Mouse (Mus musculus) heart, adult 18-20 months (tissue): ENCODE measurements at regions not wholly inside any gene's neighbourhood (a gene's known extent, or its start where the extent isn't known, plus 50 kb on each side); places are given as distances from the start of the nearest gene placed in this dataset.

Source experiments
- DNase-seq, 2 experiments: peaks; one replicate each; pipeline ENCODE4 v3.0.0; 2021 to 2022; ENCODE audit warnings: mixed read lengths in 1 of 2

GRCm38 (mm10) chr19:20035223-20035622 is 355.5 kb downstream of the Anxa1 start:
- DNase-seq, result no peak

- DNase-seq, result no peak
Observed at GRCm38 (mm10) chr19:20027667-20028282, 363.0 kb downstream of the Anxa1 start.

GRCm38 (mm10) chr19:20014114-20014513 is 376.6 kb downstream of the Anxa1 start:
- DNase-seq, result no peak

GRCm38 (mm10) chr19:20009801-20010441 is 380.8 kb downstream of the Anxa1 start:
- DNase-seq, result no peak

- no peak for DNase-seq
Observed at GRCm38 (mm10) chr19:20005932-20006625, 384.7 kb downstream of the Anxa1 start.

- DNase-seq, result no peak
Observed at GRCm38 (mm10) chr19:19987255-19987654, 403.5 kb downstream of the Anxa1 start.

GRCm38 (mm10) chr19:19978816-19979215 is 411.9 kb downstream of the Anxa1 start:
- DNase-seq, result no peak

GRCm38 (mm10) chr19:19977609-19978259 is 413.0 kb downstream of the Anxa1 start:
- DNase-seq, result no peak

GRCm38 (mm10) chr19:19976776-19977175 is 414.0 kb downstream of the Anxa1 start:
- DNase-seq, result no peak

GRCm38 (mm10) chr19:19969780-19970512 is 420.8 kb downstream of the Anxa1 start:
- no peak for DNase-seq

- DNase-seq, result no peak
Observed at GRCm38 (mm10) chr19:19969335-19969734, 421.4 kb downstream of the Anxa1 start.

- DNase-seq, result no peak
Observed at GRCm38 (mm10) chr19:19945247-19945646, 445.5 kb downstream of the Anxa1 start.

GRCm38 (mm10) chr19:19942697-19943096 is 448.0 kb downstream of the Anxa1 start:
- no peak for DNase-seq

- DNase-seq, result no peak
Observed at GRCm38 (mm10) chr19:19921109-19921508, 469.6 kb downstream of the Anxa1 start.

GRCm38 (mm10) chr19:19885933-19886710 is 504.6 kb downstream of the Anxa1 start:
- DNase-seq, result no peak

- no peak for DNase-seq
Observed at GRCm38 (mm10) chr19:19880895-19881294, 509.8 kb downstream of the Anxa1 start.

- DNase-seq, result peak in 1 of 2 experiments; percentile 6
Observed at GRCm38 (mm10) chr19:19848152-19848551, 542.6 kb downstream of the Anxa1 start.

- DNase-seq, result no peak
Observed at GRCm38 (mm10) chr19:19807992-19808391, 582.8 kb downstream of the Anxa1 start.

GRCm38 (mm10) chr19:19793835-19794234 is 596.9 kb downstream of the Anxa1 start:
- no peak for DNase-seq

- peak; percentile 30 to 43 for DNase-seq
Observed at GRCm38 (mm10) chr19:19783507-19783906, 607.2 kb downstream of the Anxa1 start.

- no peak for DNase-seq
Observed at GRCm38 (mm10) chr19:19777891-19778290, 612.9 kb downstream of the Anxa1 start.
